Mouse (Mus musculus) cerebellum, postnatal 14 days (tissue): ENCODE results near the gene Wdsub1.
"Not testable (repeated sequence)": the region's sequence is repeated elsewhere in the genome, so short reads cannot be mapped to it uniquely, and the experiment has no call there.

Experiments used
- DNase-seq, 2 experiments: peaks; one replicate each; pipeline ENCODE4 v3.0.0; 2021; ENCODE audit warnings: mixed read lengths in 2 of 2

Gene Wdsub1

DNA sequence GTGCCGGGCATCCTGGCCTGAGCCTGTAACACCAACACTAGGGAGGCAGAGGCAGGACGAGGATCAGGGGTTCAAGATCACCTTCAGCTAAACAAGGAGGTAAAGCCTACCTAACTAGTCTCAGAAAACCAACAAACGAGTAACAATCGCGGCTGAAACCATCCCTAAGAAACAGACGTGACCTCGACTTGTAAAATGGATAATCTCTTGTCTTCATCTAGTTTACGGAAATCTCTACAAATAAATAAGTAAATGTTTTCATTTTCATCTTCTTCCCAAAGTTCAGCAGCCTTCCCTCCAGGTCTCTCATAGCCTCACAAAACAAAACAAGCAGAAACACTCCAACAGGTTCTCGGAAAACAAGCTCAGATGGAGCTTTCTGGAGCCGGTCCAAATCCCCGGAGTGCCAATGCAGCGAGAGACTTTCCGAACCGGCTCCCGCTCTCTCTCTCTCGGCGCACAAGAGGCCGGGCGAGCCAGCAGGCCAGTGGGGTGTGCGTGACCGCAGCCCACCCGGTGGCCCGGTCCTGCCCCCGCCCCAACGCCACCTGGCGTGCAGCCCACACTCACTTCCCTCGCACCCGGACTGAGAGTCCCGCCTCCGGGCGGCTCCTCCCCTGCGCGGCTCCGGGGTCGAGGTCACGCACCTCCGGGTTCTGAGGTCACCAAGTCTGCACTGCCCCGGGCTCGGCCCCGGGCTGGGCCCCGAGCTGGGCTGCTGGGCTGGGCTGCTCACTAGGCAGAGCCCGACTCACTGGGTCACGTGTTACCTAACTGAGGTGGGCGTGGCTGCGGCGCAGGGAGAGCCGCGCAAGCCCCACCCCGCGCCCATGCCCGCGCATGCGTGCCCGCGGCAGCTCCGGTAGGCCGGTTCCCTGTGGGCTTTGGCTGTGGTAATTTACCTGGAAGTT lies at the start of gene Wdsub1:
Gene Wdsub1, minus strand, starts transcription at position 761 of the 911 bp plus-strand sequence.
- DNase-seq, result peak; percentile 93 to 94

DNA sequence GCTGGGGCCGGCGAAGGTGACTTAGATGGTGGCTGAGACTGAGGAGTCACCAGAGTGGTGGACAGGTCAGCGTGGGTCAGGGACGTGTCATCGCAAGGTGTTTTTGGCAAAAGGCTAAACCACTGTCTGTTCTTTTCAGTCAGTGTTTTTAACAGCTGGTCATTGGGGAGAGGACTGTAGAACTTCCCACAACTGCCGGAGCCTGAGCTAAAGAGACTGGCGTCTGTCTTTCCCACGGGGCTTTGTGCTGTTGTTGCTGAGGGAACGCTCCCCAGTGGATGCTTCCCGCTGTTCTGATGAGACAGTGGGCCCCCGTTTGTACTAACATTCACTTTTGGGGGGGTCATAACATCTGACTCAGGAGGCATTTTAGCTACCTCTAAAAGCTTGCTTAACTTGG lies 31.2 kb upstream of the Wdsub1 start:
- DNase-seq, result no peak

DNA sequence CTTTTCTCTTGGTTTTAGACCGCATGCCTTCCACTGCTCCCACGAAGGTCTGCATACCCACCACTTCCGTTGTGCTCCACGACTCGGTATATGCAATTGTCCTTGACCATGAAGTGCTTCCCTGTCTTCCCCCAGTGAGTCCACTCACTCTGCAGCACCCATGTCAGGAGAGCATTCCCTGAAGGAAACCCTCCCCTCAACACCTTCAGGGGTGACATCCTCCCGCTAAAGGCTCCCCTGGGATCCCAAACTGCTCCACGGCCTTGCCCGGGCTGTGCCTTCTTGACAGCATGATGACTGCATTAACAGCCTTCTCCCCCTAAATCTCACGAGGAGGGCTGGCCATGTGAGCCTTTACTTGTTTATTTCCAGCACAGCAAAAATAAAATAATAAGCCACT lies 25.7 kb upstream of the Wdsub1 start:
- no peak for DNase-seq

DNA sequence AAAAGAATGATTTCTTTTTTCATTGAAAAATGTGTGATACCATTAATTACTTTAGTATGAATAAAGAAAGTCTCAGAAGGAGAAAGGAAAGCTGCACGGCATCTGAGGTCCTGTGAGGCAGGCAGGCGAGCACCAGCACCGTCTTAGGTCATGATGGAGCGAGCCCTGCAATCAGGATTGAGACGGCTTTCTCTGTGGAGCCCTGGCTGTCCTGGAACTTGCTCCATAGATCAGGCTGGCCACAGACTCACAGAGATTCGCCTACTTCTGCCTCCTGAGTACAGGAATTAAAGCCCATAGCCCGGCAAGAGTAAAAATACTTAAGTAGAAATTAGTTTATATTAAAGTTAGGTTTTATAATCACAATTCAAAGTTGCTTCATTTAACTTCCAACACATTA lies 21.6 kb upstream of the Wdsub1 start:
- DNase-seq, result no peak

DNA sequence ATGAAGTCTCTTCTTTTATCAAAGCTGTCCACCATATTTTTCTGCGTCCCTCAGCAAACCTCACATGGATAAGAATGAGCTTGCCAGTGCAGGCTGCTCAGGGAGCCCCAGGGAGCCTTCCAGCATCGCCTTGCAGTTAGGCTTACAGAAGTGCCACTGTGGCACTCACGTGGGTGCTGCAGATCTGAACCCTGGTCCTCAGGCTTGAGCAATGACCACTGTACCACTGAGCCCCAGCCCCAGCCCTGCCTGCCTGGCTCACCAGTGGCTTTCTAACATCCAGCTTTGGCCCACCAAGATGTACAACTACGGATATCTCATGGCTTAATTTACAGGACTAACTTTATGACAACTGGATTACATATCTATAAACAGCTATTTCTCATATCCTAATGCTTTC lies 16.3 kb upstream of the Wdsub1 start:
- DNase-seq, result no peak

DNA sequence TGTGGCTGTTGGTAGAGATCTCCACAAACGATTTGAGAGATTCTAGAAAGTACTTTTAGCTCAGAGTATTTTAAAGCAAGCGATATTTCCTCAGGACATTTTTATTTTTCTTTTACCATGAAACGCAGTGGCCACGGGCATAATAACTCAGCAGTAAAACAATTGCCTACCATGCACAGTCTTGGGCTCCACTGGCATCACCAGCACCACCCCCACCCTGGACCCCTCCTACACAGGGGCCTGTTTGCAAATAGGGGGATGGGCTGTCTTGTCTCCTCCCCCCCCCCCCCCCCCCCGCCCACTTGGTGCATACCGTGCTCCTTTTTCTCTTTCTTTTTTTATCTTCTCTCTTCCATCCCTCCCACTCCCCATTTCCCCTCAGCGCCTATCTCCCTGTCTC lies 15.7 kb upstream of the Wdsub1 start:
- DNase-seq, result no peak

DNA sequence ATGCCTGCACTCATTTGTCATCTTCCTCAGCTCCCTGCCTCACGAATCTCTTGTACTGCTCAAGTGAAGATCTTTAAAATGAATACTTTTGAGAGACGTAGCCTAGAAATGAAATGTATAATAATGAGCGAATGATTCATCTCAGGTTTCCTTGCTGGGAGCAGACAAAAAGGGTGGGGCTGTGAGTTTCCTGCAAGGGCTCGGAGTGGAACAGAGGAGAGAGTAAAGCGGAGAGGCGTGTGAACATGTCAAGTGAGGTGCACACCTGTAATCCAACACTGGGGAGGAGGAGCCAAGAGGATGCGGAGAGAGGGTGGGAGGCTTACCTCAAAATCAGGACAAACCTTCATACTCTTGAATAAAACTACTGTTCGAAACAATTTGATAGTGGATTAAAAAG lies 14.4 kb upstream of the Wdsub1 start:
- DNase-seq, result no peak

DNA sequence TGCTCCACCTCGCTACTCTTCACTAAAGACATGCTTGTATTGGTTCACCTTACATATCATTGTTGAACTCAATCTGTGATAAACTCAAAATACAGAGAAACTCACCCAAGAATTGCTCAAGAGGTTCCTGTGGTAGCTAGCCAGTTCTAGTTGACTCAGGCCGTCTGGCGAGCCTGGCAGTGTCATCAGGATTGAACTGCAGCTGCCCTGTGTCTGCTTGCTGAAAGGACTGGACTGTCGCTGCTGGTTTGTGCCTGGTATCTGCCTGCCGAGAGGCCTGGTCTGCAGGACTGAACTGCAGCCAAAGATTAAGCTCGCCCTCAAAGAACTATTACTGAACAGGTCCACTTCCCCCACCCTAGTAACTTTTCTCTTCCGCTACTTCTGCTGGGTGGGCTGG lies 14.0 kb upstream of the Wdsub1 start:
- no peak for DNase-seq

DNA sequence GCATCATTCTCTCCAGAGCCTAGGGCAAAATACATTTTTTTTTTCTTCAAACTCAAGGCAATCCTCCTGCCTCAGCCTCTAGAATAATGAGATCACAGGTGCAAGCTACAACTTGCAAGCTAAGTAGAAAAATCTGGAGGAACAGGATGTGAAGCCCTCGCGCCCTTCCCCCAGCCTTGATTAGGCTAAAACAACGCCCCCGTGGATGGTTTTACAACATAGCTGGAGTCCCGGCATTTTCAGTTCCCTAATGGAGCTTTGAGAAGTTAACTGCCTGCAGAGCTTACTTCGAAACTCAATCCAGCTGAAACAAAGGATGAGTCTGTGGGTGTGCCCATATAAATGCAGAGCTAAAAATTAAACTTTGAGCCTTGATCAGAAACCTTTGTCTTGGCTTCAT lies 7.3 kb upstream of the Wdsub1 start:
- DNase-seq, result no peak

DNA sequence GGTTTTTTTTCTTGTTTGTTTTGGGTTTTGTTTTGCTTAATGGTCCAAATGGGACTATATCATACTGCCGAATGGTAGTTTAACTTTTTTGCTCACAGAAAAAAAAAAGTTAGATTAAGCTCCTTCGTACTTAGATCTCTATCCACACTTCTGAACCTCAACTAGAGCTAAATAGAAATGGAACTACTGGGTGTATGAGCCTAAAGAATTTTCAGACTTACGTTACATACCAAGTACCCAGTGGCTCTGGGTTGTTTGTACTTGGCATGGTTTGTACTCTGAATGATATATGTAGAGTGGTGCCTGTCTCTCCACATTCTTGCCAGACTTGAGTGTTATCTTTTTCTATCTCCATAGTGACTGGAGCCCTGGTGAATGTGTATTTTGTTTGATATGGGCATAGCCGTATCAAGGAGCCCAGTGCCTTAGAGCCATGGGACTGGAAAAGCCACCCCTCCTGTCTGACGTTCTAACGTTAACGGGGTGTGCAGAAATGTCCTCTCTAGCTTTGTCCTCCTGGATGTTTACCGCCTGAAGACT lies 421 bp upstream of the Wdsub1 start:
- DNase-seq, result no peak

DNA sequence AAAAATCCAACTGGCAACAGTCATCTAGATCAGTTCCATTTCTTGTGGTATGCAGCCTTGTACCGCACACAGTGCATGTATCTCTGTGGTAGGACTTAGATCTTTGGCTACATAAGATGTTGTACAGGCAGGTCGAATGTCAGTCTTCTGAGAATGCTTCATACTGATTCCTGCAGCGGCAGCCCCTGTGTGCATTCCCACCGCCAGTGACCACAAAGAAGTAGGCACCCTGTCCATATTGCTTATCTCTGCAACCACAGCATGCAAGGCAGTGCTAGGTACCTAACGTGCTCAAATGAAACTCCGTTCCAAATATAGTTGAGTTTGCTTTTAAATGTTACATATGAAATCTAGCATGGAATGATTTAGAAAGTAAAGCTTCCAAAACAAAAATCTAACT lies 987 bp downstream of the Wdsub1 start:
- no peak for DNase-seq

DNA sequence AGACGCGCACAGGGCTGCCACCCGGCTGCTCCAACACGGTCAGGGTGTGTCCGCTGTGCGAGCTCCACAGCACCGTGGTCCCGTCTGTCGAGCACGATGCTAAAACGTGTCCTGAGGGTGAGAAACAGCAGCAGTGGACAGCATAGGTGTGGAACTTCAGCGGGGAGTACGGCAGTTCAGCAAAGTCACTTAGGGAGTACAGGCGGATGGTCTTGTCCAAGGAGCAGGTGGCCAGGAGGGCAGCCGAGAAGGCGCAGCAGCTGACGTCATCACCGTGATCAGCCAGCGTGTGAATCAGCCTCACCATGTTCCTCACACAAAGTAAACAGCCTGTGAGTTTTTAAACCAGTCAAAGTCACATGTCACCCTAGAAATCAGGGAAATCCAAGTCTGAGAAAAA lies 4.2 kb downstream of the Wdsub1 start:
- DNase-seq, result no peak

DNA sequence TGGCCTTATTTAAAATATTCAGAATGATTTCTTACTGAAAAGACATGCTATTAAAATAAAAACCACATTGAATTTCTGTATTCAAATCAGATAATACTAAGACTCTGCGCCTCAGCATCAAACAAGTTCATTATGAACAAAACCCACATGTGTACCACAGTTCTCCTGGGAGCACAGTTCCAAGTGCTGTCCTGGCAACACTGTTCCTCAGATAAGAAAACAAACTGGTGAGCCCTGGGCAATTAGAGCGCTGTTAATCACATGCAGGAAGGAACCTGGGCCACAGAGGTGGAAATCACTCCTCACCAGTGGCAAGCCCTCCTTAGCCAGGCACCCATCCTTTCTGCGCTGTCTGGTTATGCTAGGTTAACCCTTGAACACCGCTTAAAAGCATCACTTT lies 5.1 kb downstream of the Wdsub1 start:
- DNase-seq, result no peak

DNA sequence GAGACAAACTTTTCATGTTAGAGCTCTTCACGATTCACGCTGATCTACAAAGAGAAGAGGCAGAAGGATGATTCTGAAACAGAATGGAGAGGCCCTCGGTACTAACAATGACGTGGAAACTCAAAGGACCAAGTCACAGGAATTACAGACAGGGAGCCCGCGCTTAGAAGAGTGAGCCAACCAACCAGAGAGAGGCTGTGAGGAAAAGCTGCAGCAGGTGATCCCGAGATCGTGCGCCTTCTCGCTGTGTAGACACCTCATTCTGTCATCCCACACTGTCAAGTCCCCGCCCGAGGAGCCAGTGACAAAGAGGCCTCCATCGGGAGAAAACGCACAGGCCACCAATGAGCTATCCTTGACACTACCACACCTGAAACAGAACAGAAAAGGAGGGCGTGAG lies 5.9 kb downstream of the Wdsub1 start:
- DNase-seq, result no peak

DNA sequence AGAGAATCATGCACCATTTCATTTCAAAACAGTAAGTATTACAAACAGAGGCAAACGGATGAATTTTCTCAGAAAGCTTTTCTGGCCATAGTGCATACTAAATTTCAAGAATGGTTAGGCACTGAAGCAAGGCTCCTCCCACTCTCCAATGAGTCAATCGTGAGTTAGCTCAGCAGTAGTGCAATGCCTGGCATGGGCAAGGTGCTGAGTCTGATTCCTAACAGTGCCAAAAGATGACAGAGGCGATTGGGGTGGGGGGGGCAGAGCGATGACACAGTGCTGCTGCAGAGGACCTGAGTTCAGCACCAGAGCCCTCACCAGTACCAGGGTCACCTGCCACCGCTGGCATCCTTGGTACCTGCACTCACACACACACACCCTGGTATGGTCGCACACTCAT lies 11.9 kb downstream of the Wdsub1 start:
- no peak for DNase-seq

DNA sequence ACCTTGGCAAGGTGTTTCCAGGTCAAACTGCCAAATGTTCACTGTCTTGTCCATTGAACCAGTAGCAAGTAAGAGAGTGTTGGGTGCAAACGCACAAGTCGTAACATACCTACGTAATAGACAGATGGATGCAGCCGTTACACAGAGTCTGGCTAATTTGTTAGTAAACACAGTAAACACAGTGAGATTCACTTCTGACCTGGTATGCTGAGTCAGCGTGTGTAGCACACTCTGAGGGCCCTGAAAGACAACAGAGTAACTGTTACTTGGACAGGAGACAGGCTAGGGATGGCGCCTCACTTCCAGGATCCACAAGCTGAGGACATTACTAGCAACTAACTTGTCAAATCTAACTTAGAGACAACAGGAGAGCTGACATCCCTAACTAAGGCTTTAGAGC lies 19.8 kb downstream of the Wdsub1 start:
- no peak for DNase-seq

DNA sequence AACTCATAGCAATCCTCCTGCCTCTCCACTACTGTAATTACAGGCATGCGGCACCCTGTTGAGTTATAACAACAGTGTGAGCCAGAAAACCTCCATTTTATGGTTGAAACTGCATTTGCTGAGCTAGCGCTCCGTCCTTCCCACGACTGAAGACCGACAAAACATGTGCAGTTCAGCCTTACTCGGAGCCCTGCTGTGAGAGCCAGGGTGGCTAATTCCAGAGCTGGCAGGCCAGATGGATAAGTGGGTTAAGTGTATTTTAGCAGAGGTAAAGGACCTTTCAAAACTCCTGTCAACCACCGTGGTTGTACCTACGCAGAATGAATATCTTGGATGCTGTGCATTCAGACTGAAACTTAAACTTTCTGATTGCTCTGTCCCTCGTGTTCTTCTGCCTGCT lies 28.0 kb downstream of the Wdsub1 start:
- DNase-seq, result peak; percentile 19 to 36

DNA sequence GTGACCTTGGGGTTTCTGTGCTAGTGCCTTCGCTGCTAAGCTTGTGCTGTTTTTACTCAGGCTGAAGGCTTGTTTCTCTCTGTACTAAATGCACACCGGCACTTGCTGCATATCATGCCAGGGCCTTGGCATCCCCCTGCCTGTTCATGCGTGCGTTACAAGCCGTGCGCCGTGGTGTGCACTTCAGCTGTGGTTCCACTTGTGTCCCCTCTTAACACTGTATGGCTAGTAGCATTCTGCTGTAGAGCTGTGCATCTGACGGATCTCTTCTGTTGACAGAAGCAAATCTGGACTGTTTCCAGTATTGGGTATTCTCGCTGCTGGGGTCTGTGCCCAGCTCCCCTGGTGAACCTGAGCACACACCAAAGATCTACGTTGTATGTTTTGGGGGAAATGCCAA lies 28.8 kb downstream of the Wdsub1 start:
- peak; percentile 60 to 63 for DNase-seq

DNA sequence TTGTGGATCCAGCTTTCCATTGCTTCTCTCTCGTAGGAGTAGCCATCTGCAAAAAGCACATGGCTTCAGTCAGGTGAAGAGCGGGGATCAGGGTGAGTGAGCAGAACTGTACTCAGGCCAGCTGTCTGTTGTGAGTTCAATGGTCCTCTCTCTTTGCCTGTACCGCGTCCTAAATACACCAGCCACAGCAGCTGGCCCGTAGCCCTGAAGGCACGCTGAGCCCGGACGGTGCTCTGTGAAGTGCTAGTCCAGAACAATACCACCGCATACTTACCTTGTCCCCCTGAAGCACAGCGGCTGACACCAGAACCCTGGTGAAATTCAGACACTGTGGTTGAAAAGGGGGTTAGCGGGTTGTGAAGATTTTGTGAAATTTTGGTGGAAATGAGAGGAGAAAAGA lies 29.5 kb downstream of the Wdsub1 start:
- DNase-seq, result peak; percentile 30 to 37

DNA sequence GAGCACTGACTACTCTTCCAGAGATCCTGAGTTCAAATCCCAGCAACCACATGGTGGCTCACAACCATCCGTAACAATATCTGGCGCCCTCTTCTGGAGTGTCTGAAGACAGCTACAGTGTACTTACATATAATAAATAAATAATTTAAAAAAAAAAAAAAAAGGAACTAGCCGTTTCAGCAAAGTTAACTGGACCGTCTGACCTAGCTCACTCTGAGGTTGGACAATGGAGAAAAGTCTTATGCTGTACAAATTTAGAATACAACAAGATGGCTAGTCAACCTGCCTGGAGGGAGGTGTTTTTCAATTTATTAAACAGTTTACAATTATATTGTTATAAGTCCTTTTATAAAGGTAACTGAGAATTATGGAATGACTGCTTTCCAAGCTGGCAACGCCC lies 30.5 kb downstream of the Wdsub1 start:
- DNase-seq, result not testable (repeated sequence)

DNA sequence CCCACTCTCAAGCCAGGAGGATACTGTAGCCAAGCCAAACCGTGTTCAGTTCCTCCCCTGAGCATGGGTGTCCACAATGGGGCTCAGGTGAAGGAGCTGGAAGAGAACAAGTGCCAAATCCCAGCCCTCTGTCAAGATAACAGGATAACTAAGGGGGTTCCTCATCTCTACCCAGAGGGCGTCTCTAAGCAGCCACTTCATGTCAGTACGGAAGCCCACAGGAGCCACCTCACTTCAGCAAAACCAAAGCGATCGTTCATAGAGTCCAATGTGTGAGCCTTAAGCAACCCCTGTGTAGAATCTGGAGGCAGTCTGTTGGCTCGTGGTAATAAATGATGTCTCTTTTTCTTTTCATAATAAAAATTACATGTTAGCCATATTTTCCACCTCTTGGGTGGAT lies 38.5 kb downstream of the Wdsub1 start:
- no peak for DNase-seq

DNA sequence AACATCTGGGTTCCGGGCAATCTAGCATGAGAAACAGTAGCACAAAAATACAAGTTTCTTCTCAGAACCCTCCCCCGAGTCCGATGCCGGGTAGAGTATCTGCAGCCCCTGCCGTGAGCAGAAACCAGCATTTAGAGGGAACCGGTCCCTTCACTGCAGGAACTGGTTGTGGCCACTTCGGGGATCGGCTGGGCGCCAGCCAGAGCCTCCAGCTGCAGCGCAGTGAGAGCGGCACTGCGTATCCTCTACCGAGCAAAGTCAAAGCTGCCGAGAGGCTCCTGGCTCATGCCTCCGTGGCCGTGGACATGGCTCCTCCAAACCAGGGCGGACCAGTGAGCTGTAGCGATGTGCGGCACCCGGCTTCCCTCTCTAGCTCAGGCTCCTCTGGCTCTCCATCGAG lies 39.2 kb downstream of the Wdsub1 start:
- DNase-seq, result peak in 1 of 2 experiments; percentile 24

DNA sequence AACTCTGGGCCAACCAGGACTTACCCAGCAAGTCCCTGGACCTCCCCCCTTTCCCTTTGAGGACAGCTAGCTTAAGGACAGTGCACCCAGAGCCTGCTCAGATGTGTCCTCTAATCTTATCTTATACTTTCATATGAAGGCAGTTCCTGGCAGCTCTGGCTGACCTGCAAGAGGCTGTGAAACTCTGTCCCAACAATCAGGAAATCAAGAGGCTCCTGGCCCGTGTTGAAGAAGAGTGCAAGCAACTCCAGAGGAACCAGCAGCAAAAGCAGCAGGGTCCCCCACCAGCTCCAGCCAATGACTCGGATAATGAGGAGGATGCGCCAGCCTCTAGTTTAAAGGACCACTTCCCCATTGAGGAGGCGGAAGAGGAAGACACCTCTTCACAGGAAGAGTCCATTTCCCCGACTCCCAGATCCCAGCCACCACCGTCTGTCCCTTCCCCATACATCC lies 39.8 kb downstream of the Wdsub1 start:
- DNase-seq, result no peak

DNA sequence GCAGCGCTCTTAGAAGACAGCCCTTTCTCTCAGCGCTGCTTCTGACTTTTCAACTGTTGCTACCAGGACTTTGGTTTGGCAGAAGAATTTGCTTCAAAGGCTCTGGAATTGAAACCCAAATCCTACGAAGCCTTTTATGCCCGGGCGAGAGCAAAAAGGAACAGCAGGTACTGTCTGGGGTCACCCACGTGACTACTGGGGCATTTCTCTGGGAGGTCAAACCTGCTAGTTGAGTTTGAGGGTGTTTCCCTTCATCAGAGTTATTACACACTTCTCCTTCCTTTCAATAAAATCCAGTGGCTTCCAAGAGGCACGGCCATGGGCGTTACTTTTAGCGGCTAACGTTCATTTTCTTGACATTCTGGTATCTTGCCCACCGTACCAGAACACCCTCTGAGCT lies 40.4 kb downstream of the Wdsub1 start:
- DNase-seq, result no peak
